Mouse (Mus musculus) stomach, postnatal 0 days (tissue): ENCODE measurements around the gene Apip.

Experiments used
- CTCF ChIP-seq: IDR thresholded peaks from 2 replicates; pipeline ENCODE4 v1.5.1; 2016; ENCODE audit warnings: antibody characterized with exemption, low read depth, mild to moderate bottlenecking, moderate library complexity
- EP300 ChIP-seq: optimal IDR thresholded peaks from 2 replicates; pipeline ENCODE3; 2016; ENCODE audit warnings: antibody characterized with exemption

DNA sequence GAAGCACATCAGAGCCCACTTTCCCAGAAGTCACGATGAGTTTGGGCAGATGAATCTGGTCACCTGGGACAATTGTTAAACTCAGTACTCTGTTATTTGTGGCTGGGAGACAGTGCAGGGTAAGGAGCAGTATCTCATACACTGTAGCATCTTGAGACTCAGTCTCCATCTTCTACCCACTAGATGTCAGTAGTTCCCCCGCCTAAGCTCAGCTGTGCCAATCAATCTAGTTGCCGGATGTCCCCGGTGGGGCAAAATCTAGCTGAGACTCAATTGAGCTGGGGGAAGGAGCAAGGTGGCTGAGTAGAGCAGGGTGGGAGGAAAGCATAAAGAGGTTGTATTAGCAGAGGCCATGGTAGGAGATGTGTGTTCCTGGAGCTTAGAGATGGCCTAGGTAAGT is 57.7 kb downstream of the Apip start:
- peak; percentile 67 for TF ChIP-seq CTCF
- TF ChIP-seq EP300 = no peak
